Mouse (Mus musculus) C2C12 (cell line): ENCODE data around the gene Nras. TPM values are rescaled to one million over a fixed set of nuclear protein-coding genes. Genes with fewer than 3 reads are reported as not detected.

Experiments used
- H3K27me3 ChIP-seq: one replicate; pipeline ENCODE4 v1.6.1; 2011; ENCODE audit not compliant: control insufficient read depth, insufficient read depth, insufficient read length
- H3K36me3 ChIP-seq: one replicate; pipeline ENCODE4 v1.6.1; 2011; ENCODE audit not compliant: control insufficient read depth, insufficient read depth
- H3K4me3 ChIP-seq: one replicate; pipeline ENCODE4 v1.5.1; 2011; ENCODE audit warnings: mild to moderate bottlenecking, control low read depth; ENCODE audit not compliant: poor library complexity, insufficient read depth, severe bottlenecking
- H3K79me2 ChIP-seq: one replicate; pipeline ENCODE4 v1.6.1; 2011; ENCODE audit not compliant: control insufficient read depth, insufficient read depth
- H3K79me3 ChIP-seq: one replicate; pipeline ENCODE4 v1.6.1; 2011; ENCODE audit warnings: low read depth, control low read depth
- H3ac ChIP-seq: one replicate; pipeline ENCODE3; 2011; ENCODE audit warnings: low read depth; ENCODE audit not compliant: control insufficient read depth, insufficient read length
- CEBPB ChIP-seq: IDR thresholded peaks from one replicate; pipeline ENCODE4 v1.6.1; 2011; ENCODE audit warnings: low read depth, mild to moderate bottlenecking, control low read depth, moderate library complexity
- CTCF ChIP-seq: IDR thresholded peaks from one replicate; pipeline ENCODE4 v1.5.1; 2011; ENCODE audit not compliant: control insufficient read depth, insufficient read depth, insufficient read length
- FOSL1 ChIP-seq: IDR thresholded peaks from one replicate; pipeline ENCODE4 v1.8.0; 2011; ENCODE audit warnings: mild to moderate bottlenecking, low read length; ENCODE audit not compliant: poor library complexity, insufficient read depth, severe bottlenecking
- MAX ChIP-seq: IDR thresholded peaks from one replicate; pipeline ENCODE4 v1.6.1; 2011; ENCODE audit warnings: mild to moderate bottlenecking, control low read depth
- MYOD1 ChIP-seq: IDR thresholded peaks from one replicate; pipeline ENCODE4 v1.6.1; 2011; ENCODE audit warnings: low read depth; ENCODE audit not compliant: control insufficient read depth, insufficient read length
- MYOG ChIP-seq: IDR thresholded peaks from one replicate; pipeline ENCODE4 v1.6.1; 2011; ENCODE audit not compliant: control insufficient read depth, insufficient read length; ENCODE audit errors: extremely low read depth
- USF1 ChIP-seq: IDR thresholded peaks from one replicate; pipeline ENCODE4 v1.6.1; 2011; ENCODE audit warnings: low read depth, mild to moderate bottlenecking, control low read depth, moderate library complexity
- polyA plus RNA-seq: library from polyadenylated mRNA; unstranded; fragments of >200 nt; fragmentation: generic; extraction: Trizol; gene quantifications from one replicate; pipeline ENCODE4 v1.2.1, GENCODE M21; 2012; ENCODE audit warnings: missing spikeins

Gene Nras
- polyA plus RNA-seq, 1 experiment, result 57.3 TPM

- Histone ChIP-seq H3K4me3 (no peak overlapping the region), H3ac (no peak overlapping the region), H3K36me3 (no peaks in the 10 kb centered on the region), H3K27me3 (no peaks in the 10 kb centered on the region), H3K79me2 (peaks cover 6% of the 10 kb centered on the region), H3K79me3 (no peaks in the 10 kb centered on the region)
- TF ChIP-seq MAX (no peak), CTCF (no peak), USF1 (no peak), CEBPB (no peak), MYOG (no peak), MYOD1 (no peak), FOSL1 (no peak)
Observed at GRCm38 (mm10) chr3:103100735-103101134, 42.6 kb downstream of the Nras start.

GRCm38 (mm10) chr3:103101194-103101593 lies 43.1 kb downstream of the Nras start:
- Histone ChIP-seq H3K27me3 (no peaks in the 10 kb centered on the region), H3K36me3 (no peaks in the 10 kb centered on the region), H3ac (no peak overlapping the region), H3K79me3 (no peaks in the 10 kb centered on the region), H3K79me2 (peaks cover 6% of the 10 kb centered on the region), H3K4me3 (no peak overlapping the region)
- TF ChIP-seq CTCF, result no peak
- no peak for TF ChIP-seq MYOD1
- TF ChIP-seq MYOG, result no peak
- no peak for TF ChIP-seq MAX

DNA sequence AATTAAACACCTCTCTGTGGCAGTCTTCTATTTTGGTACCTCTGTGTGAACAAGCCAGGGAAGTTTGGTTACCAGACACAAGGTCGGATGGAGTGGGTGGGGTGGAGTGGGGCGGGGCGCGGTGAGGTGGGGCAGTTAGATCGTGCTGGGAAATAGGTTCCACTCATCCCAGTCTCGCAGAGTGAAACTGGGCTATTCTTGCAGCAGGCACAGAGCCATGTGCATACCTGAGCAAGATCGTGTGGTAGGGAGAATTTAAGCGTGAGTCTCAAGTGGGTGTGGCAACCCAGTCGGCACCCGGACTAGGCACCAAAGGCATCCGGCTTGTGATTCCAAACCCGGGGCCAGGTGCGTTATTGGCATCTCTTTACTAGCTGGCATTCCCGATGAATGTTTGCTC lies 43.8 kb downstream of the Nras start:
- Histone ChIP-seq H3K4me3 (peak overlapping the region; percentile 51), H3ac (no peak overlapping the region), H3K36me3 (no peaks in the 10 kb centered on the region), H3K79me3 (no peaks in the 10 kb centered on the region), H3K27me3 (no peaks in the 10 kb centered on the region), H3K79me2 (peaks cover 6% of the 10 kb centered on the region)
- TF ChIP-seq FOSL1 (no peak), MAX (no peak), CTCF (no peak), MYOD1 (no peak), USF1 (no peak), MYOG (no peak), CEBPB (no peak)

GRCm38 (mm10) chr3:103102454-103103390 lies 44.6 kb downstream of the Nras start, which contains the start of gene Dennd2c:
Gene Dennd2c, plus strand, starts transcription at chr3:103102604.
- Histone ChIP-seq H3K36me3 (no peaks in the 10 kb centered on the region), H3K79me2 (peaks cover 6% of the 10 kb centered on the region), H3K4me3 (peak within 1 kb of the TSS; percentile 51), H3K79me3 (no peaks in the 10 kb centered on the region), H3ac (peak within 1 kb of the TSS; percentile 95), H3K27me3 (no peaks in the 10 kb centered on the region)
- TF ChIP-seq MAX (peak; percentile 24), USF1 (no peak)

DNA sequence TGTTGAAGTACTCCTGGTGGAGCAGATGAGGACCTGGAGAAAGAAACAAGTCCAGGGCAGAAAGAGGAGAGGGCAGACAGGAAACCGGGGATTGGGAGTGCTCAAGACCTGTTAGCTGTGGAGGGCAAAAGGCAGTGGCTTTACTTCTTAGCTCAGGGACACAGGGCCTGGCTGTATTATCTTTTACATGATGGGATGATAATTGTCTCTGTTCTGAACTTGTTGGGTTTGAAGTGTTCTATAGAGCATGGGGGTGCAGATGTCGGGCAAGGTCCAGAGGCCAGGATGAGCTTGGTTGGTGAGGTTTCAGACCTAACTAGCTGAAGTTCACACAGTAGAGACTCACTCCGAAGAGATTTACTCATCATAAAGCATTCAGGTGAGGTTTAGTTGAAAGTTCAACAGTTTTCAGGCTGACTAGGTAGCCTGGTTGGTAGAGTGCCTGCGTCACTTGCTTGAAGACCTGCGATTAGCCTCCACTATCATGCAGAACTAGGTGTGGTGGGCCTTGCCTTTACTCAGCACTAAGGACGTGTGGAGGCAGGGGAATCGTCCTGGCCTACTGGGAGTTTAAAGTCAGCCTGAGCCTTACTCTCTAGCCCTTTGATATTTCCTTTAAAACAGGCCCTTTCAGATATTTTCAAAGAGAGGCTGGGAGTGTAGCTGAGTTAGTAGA lies 49.6 kb downstream of the Nras start:
- Histone ChIP-seq H3K79me2 (peaks cover 6% of the 10 kb centered on the region), H3K36me3 (no peaks in the 10 kb centered on the region), H3K27me3 (no peaks in the 10 kb centered on the region), H3K4me3 (no peak overlapping the region), H3ac (no peak overlapping the region), H3K79me3 (peaks cover 2% of the 10 kb centered on the region)
- TF ChIP-seq CTCF (no peak), USF1 (no peak), MYOG (no peak)

DNA sequence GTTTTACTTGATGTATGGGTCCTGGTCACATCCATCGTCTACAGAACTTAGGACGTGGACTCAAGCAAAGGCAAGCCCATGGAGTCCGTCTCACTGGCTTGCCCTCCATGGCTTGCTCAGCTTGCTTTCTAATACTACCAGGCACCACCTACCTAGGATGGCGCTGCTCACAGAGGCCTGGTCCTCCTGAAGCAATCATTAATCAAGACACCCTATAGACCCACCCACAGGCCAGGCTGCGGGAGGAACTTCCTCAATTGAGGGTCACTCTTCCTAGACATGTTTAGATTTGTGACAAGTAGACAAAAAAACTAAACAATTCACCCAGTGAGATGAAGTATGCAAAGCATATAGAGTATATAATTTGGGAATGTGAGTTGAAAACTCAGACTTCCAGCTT lies 54.1 kb downstream of the Nras start:
- H3ac ChIP-seq, result no peak overlapping the region
- TF ChIP-seq MAX, result no peak
- TF ChIP-seq FOSL1, result no peak
- no peak for TF ChIP-seq CEBPB
- TF ChIP-seq CTCF, result no peak
- TF ChIP-seq MYOG, result no peak
- no peak for TF ChIP-seq USF1
- no peak for TF ChIP-seq MYOD1
- no peaks in the 10 kb centered on the region for H3K79me2 ChIP-seq
- H3K36me3 ChIP-seq, result no peaks in the 10 kb centered on the region
- H3K27me3 ChIP-seq, result no peaks in the 10 kb centered on the region
- H3K4me3 ChIP-seq, result no peak overlapping the region
- H3K79me3 ChIP-seq, result peaks cover 2% of the 10 kb centered on the region

Other genes with a start within 250 kb of the Nras start
- gene Sycp1, start 122.2 kb upstream of the Nras start, polyA plus RNA-seq, result 0.14 TPM
- gene Nr1h5, start 94.2 kb upstream of the Nras start, polyA plus RNA-seq, result 0.04 TPM
- gene Sike1, start 62.6 kb upstream of the Nras start, polyA plus RNA-seq, result 21.6 TPM
- 68.4 TPM for gene Csde1, start 37.9 kb upstream of the Nras start, polyA plus RNA-seq
- gene Ampd1, start 15.7 kb downstream of the Nras start, polyA plus RNA-seq, result 0.18 TPM
- 1.9 TPM for gene Dennd2c, start 44.3 kb downstream of the Nras start, polyA plus RNA-seq
- gene Bcas2, start 113.4 kb downstream of the Nras start, polyA plus RNA-seq, result 67.2 TPM
- gene Trim33, start 221.0 kb downstream of the Nras start, polyA plus RNA-seq, result 6.2 TPM